In genomic region chr2:30727948-30728347, GRCm38 (mm10) we compare ENCODE assay signal across 26 mouse cellular contexts.
A peak's percentile ranks its signal among the peaks of the same experiment; 100 is the strongest.
DNase-seq lines count a peak whose midpoint lies in the region; ATAC-seq lines count a peak whose summit lies in the region.
"Had no signal": no experiment of that assay in that cellular context is flagged by ENCODE, and none has a peak within 500 bp of the region (broad histone marks: within the 10 kb centered on the region; RNA-seq: fewer than 3 reads in every experiment).

No protein-coding gene starts in this region.

- no peak overlapping the region for H3K4me3 ChIP-seq in heart, embryonic 10.5 days
- H3K4me3 ChIP-seq: hindbrain, embryonic 13.5 days; kidney, embryonic 15.5 days; myocyte; neural tube, embryonic 13.5 days had no signal

- WGBS in heart, embryonic 10.5 days, result 79% methylated on average over 6 of the region's 6 CpGs

- H3K36me3 ChIP-seq in heart, embryonic 10.5 days, result no peaks in the 10 kb centered on the region
- H3K36me3 ChIP-seq: hindbrain, embryonic 13.5 days; kidney, embryonic 15.5 days; neural tube, embryonic 13.5 days had no signal

- H3K27me3 ChIP-seq in heart, embryonic 10.5 days (ENCODE audit: insufficient read depth, poor library complexity, severe bottlenecking), result no peaks in the 10 kb centered on the region
- H3K27me3 ChIP-seq: hindbrain, embryonic 13.5 days; kidney, embryonic 15.5 days; neural tube, embryonic 13.5 days had no signal

- no peak overlapping the region for H3K27ac ChIP-seq in heart, embryonic 10.5 days
- H3K27ac ChIP-seq: hindbrain, embryonic 13.5 days; kidney, embryonic 15.5 days; liver, embryonic 14.5 days; neural tube, embryonic 13.5 days had no signal

- H3K4me1 ChIP-seq in heart, embryonic 10.5 days, result peaks cover 37% of the 10 kb centered on the region

- H3K9me3 ChIP-seq in heart, embryonic 10.5 days, result no peaks in the 10 kb centered on the region
- H3K9me3 ChIP-seq: hindbrain, embryonic 13.5 days; neural tube, embryonic 13.5 days had no signal

- peak; percentile 69 for DNase-seq in thymus, postnatal 0 days (ENCODE audit: low spot score)
- DNase-seq in thymus, postnatal 4 days, result peak; percentile 42
- no peak for DNase-seq in adrenal gland, postnatal 36 days
- no peak for DNase-seq in layer of hippocampus, adult 9-11 months
- no peak for DNase-seq in heart, embryonic 10.5 days (ENCODE audit: low spot score)
- DNase-seq: adrenal gland, adult 2 months; B cell, adult 2 months; cerebellum, adult 11 months; cerebellum, adult 9-10 months; cerebellum, postnatal 36 days; gastrocnemius, postnatal 25 days; heart, postnatal 4 days; kidney, adult 11 months; liver; lung, embryonic 14.5 days; retina, postnatal 1 day; right cerebral cortex, postnatal 14 days had no signal

- peak; percentile 45 for ATAC-seq in CD4-positive, CD25-positive, alpha-beta regulatory T cell, adult 4 months
- peak; percentile 28 for ATAC-seq in activated CD4-positive, CD25-positive, alpha-beta regulatory T cell, adult 4 months
- ATAC-seq: forebrain, embryonic 14.5 days; midbrain, embryonic 16.5 days had no signal

Comparison
In these comparisons a context has a peak if more than half of its experiments do, and no peak if none do; other contexts are left out.
1. DNase-seq: peak in thymus, postnatal 0 days (single experiment) and thymus, postnatal 4 days (single experiment); none in adrenal gland, postnatal 36 days (0 of 2), layer of hippocampus, adult 9-11 months (single experiment) and heart, embryonic 10.5 days (single experiment).